Mouse (Mus musculus): ENCODE measurements around the gene Efna3. TPM values are rescaled to one million over a fixed set of nuclear protein-coding genes. Genes with fewer than 3 reads are reported as not detected.
A peak's percentile ranks its signal among the peaks of the same experiment; 100 is the strongest.

The Efna3 gene
- polyA plus RNA-seq, 1 experiment from 2014 or later: 1.1 TPM

GRCm38 (mm10) chr3:89300514-89300913 is 22.3 kb downstream of the Efna3 start:
- WGBS: 61% methylated on average over 2 of the region's 2 CpGs
- Histone ChIP-seq H3K27me3 (ENCODE audit: control insufficient read depth, insufficient read depth, low read length) (0 out of 2 replicates have a peak, but pooled peaks cover 4% of the 10 kb centered on the region), H3K4me3 (ENCODE audit: control insufficient read depth in 1 of 2, insufficient read depth in 1 of 2, low read depth in 1 of 2, low read length in 2 of 2) (no peak overlapping the region), H3K9me3 (ENCODE audit: control insufficient read depth, low read length) (no peaks in the 10 kb centered on the region), H3K36me3 (ENCODE audit: control insufficient read depth, insufficient read depth, low read length) (no peaks in the 10 kb centered on the region), H3K4me1 (ENCODE audit: control insufficient read depth in 2 of 2, insufficient read depth in 2 of 2, low read length in 2 of 2) (peaks cover 5 to 6% of the 10 kb centered on the region in 2 experiments; a peak in 2 of 4 replicates), H3K27ac (replicated peaks in 1 of 2; ENCODE audit: control insufficient read depth in 1 of 2, insufficient read depth in 1 of 2, low read depth in 2 of 2, low read length in 2 of 2) (no peak overlapping the region), H3K4me2 (ENCODE audit: low read length) (peak overlapping the region; percentile 71; the same call in 1 of the 2 replicates), H3K9ac (ENCODE audit: low read length) (no peak overlapping the region)
- no peak for ATAC-seq (ENCODE audit: insufficient number of reproducible peaks, insufficient read depth, low FRiP score, low read depth)

DNA sequence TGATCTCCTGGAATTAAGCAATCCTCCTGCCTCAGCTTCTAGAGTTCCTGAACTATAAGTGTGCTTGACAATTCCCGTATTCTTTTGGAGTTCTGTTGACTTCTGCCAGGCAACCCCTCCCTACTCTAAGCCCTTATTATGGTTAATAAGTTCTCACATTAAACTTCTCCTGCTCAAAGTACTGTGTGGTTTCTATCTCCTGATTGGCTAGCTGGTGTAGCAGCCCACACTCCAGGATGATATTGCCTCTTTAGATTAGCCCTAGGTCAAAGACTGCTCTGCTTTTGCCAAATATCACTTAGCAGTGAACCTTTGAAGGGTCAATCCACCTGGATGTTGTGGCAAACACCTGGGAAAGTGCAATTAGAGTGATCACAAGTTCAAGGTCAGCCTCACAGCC is 22.7 kb downstream of the Efna3 start:
- Histone ChIP-seq H3K4me3 (ENCODE audit: control insufficient read depth in 1 of 2, insufficient read depth in 1 of 2, low read depth in 1 of 2, low read length in 2 of 2) (peak overlapping the region in 1 of 2 experiments; percentile 31; a peak in 2 of 4 replicates), H3K27ac (replicated peaks in 1 of 2; ENCODE audit: control insufficient read depth in 1 of 2, insufficient read depth in 1 of 2, low read depth in 2 of 2, low read length in 2 of 2) (no peak overlapping the region), H3K4me1 (ENCODE audit: control insufficient read depth in 2 of 2, insufficient read depth in 2 of 2, low read length in 2 of 2) (peaks cover 5 to 6% of the 10 kb centered on the region in 2 experiments; a peak in 2 of 4 replicates), H3K27me3 (ENCODE audit: control insufficient read depth, insufficient read depth, low read length) (0 out of 2 replicates have a peak, but pooled peaks cover 4% of the 10 kb centered on the region), H3K9ac (ENCODE audit: low read length) (peak overlapping the region; percentile 63; the same call in 1 of the 2 replicates), H3K9me3 (ENCODE audit: control insufficient read depth, low read length) (no peaks in the 10 kb centered on the region), H3K4me2 (ENCODE audit: low read length) (peak overlapping the region; percentile 71), H3K36me3 (ENCODE audit: control insufficient read depth, insufficient read depth, low read length) (no peaks in the 10 kb centered on the region)
- ATAC-seq (ENCODE audit: insufficient number of reproducible peaks, insufficient read depth, low FRiP score, low read depth): no peak
- whole genome bisulfite sequencing: 46% methylated on average over 1 of the region's 1 CpGs

GRCm38 (mm10) chr3:89299499-89299898 is 23.3 kb downstream of the Efna3 start:
- Histone ChIP-seq H3K9ac (ENCODE audit: low read length) (peak overlapping the region; percentile 63), H3K4me2 (ENCODE audit: low read length) (peak overlapping the region; percentile 71), H3K27ac (replicated peaks in 1 of 2; ENCODE audit: control insufficient read depth in 1 of 2, insufficient read depth in 1 of 2, low read depth in 2 of 2, low read length in 2 of 2) (no peak overlapping the region), H3K9me3 (ENCODE audit: control insufficient read depth, low read length) (no peaks in the 10 kb centered on the region), H3K36me3 (ENCODE audit: control insufficient read depth, insufficient read depth, low read length) (no peaks in the 10 kb centered on the region), H3K4me1 (ENCODE audit: control insufficient read depth in 2 of 2, insufficient read depth in 2 of 2, low read length in 2 of 2) (peaks cover 5 to 6% of the 10 kb centered on the region in 2 experiments; a peak in 2 of 4 replicates), H3K4me3 (ENCODE audit: control insufficient read depth in 1 of 2, insufficient read depth in 1 of 2, low read depth in 1 of 2, low read length in 2 of 2) (peak overlapping the region; percentile 31 to 34), H3K27me3 (ENCODE audit: control insufficient read depth, insufficient read depth, low read length) (0 out of 2 replicates have a peak, but pooled peaks cover 4% of the 10 kb centered on the region)
- no peak for ATAC-seq (ENCODE audit: insufficient number of reproducible peaks, insufficient read depth, low FRiP score, low read depth)
- 3% methylated on average over 14 of the region's 14 CpGs for whole genome bisulfite sequencing

DNA sequence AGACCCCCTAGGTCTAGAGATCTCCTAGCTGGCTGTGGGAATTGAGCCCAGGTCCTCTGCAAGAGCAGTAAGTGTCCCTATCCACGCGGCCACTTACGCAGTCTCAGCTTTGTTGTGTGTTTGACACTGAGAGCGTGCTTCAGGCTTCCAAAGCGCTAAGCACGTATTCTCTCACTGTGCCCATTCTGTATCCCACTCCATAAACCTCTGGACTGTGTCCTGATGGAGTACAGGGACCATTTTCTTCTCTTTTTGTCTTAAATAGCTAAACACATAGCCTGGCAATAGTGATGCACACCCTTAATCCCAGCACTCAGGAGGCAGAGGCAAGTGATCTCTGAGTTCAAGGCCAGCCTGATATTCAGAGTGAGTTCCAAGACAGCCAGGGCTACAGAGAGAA is 23.9 kb downstream of the Efna3 start:
- no peak for ATAC-seq (ENCODE audit: insufficient number of reproducible peaks, insufficient read depth, low FRiP score, low read depth)
- Histone ChIP-seq H3K4me1 (ENCODE audit: control insufficient read depth in 2 of 2, insufficient read depth in 2 of 2, low read length in 2 of 2) (peaks cover 5 to 6% of the 10 kb centered on the region in 2 experiments; a peak in 2 of 4 replicates), H3K9ac (ENCODE audit: low read length) (no peak overlapping the region), H3K36me3 (ENCODE audit: control insufficient read depth, insufficient read depth, low read length) (no peaks in the 10 kb centered on the region), H3K27me3 (ENCODE audit: control insufficient read depth, insufficient read depth, low read length) (0 out of 2 replicates have a peak, but pooled peaks cover 4% of the 10 kb centered on the region), H3K4me3 (ENCODE audit: control insufficient read depth in 1 of 2, insufficient read depth in 1 of 2, low read depth in 1 of 2, low read length in 2 of 2) (no peak overlapping the region), H3K27ac (replicated peaks in 1 of 2; ENCODE audit: control insufficient read depth in 1 of 2, insufficient read depth in 1 of 2, low read depth in 2 of 2, low read length in 2 of 2) (no peak overlapping the region), H3K4me2 (ENCODE audit: low read length) (peak overlapping the region; percentile 71; the same call in 1 of the 2 replicates), H3K9me3 (ENCODE audit: control insufficient read depth, low read length) (no peaks in the 10 kb centered on the region)
- 85% methylated on average over 6 of the region's 6 CpGs for WGBS

GRCm38 (mm10) chr3:89296761-89297396 is 25.9 kb downstream of the Efna3 start:
- Histone ChIP-seq H3K27me3 (ENCODE audit: control insufficient read depth, insufficient read depth, low read length) (0 out of 2 replicates have a peak, but pooled peaks cover 4% of the 10 kb centered on the region), H3K4me3 (ENCODE audit: control insufficient read depth in 1 of 2, insufficient read depth in 1 of 2, low read depth in 1 of 2, low read length in 2 of 2) (no peak overlapping the region), H3K27ac (replicated peaks in 1 of 2; ENCODE audit: control insufficient read depth in 1 of 2, insufficient read depth in 1 of 2, low read depth in 2 of 2, low read length in 2 of 2) (no peak overlapping the region), H3K4me2 (ENCODE audit: low read length) (no peak overlapping the region), H3K9ac (ENCODE audit: low read length) (no peak overlapping the region), H3K9me3 (ENCODE audit: control insufficient read depth, low read length) (no peaks in the 10 kb centered on the region), H3K4me1 (ENCODE audit: control insufficient read depth in 2 of 2, insufficient read depth in 2 of 2, low read length in 2 of 2) (peaks cover 5 to 6% of the 10 kb centered on the region in 2 experiments; a peak in 2 of 4 replicates), H3K36me3 (ENCODE audit: control insufficient read depth, insufficient read depth, low read length) (no peaks in the 10 kb centered on the region)
- ATAC-seq (ENCODE audit: insufficient number of reproducible peaks, insufficient read depth, low FRiP score, low read depth): no peak
- WGBS: 72% methylated on average over 11 of the region's 11 CpGs

DNA sequence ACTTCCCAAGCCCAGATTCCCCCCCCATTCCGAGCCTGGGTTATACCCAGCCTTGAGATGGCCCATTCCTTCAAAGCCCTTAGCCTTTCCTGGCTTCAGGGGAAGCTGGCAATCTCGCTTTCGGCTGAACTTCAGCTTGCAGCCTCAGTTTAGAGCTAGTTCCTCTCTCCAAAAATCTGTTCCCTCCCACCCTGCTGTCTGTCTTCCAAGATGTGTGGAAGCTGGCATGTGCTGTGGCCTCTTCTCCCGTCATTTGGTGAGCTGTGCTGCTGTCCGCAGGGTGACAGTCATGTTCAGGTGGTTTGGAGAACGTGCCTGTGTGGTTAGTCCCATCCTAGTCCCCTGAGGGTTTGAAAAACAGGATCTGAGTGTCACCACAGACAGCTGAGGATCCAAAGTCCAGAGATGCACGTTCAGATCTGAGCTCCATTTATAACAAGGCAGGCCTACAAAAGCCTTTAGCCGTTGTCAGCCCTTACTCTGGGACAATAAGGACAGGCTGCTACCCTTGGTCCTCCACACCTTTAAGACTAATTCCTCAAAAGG is 27.0 kb downstream of the Efna3 start:
- 77% methylated on average over 8 of the region's 8 CpGs for WGBS
- H3K4me1 ChIP-seq (ENCODE audit: control insufficient read depth in 2 of 2, insufficient read depth in 2 of 2, low read length in 2 of 2): peaks cover 5 to 6% of the 10 kb centered on the region in 2 experiments; a peak in 2 of 4 replicates

DNA sequence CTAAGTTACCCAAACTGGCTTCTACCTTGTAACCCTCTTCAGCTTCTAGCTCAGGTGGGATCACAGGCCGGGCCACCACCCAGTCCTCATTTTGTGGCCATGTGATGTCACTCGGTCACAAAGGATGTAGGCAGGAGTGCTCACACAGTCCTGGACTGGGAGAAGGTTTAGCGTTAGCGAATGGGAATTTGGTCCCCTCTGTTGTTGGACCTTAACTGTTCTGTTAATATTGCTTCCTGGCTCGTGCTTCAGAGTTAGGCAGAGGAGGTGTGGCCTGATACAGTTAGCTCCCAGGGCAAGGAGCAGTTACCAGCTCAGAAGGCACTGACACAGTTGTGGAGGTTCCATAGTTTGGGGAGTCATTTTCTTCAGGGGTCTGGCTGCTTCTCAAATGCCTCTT is 28.6 kb downstream of the Efna3 start:
- Histone ChIP-seq H3K27me3 (ENCODE audit: control insufficient read depth, insufficient read depth, low read length) (no peaks in the 10 kb centered on the region), H3K27ac (replicated peaks in 1 of 2; ENCODE audit: control insufficient read depth in 1 of 2, insufficient read depth in 1 of 2, low read depth in 2 of 2, low read length in 2 of 2) (no peak overlapping the region), H3K4me1 (ENCODE audit: control insufficient read depth in 2 of 2, insufficient read depth in 2 of 2, low read length in 2 of 2) (peaks cover 0 to 3% of the 10 kb centered on the region in 2 experiments; a peak in 1 of 4 replicates), H3K4me2 (ENCODE audit: low read length) (no peak overlapping the region), H3K36me3 (ENCODE audit: control insufficient read depth, insufficient read depth, low read length) (no peaks in the 10 kb centered on the region), H3K9ac (ENCODE audit: low read length) (no peak overlapping the region), H3K9me3 (ENCODE audit: control insufficient read depth, low read length) (no peaks in the 10 kb centered on the region), H3K4me3 (ENCODE audit: control insufficient read depth in 1 of 2, insufficient read depth in 1 of 2, low read depth in 1 of 2, low read length in 2 of 2) (no peak overlapping the region)
- 78% methylated on average over 5 of the region's 5 CpGs for WGBS
- ATAC-seq (ENCODE audit: insufficient number of reproducible peaks, insufficient read depth, low FRiP score, low read depth): no peak

More for the DNA sequence above, 27.0 kb downstream of the Efna3 start:
- Histone ChIP-seq H3K36me3 (ENCODE audit: control insufficient read depth, insufficient read depth, low read length) (no peaks in the 10 kb centered on the region), H3K9ac (ENCODE audit: low read length) (no peak overlapping the region), H3K4me3 (ENCODE audit: control insufficient read depth in 1 of 2, insufficient read depth in 1 of 2, low read depth in 1 of 2, low read length in 2 of 2) (no peak overlapping the region), H3K9me3 (ENCODE audit: control insufficient read depth, low read length) (no peaks in the 10 kb centered on the region), H3K4me2 (ENCODE audit: low read length) (no peak overlapping the region), H3K27me3 (ENCODE audit: control insufficient read depth, insufficient read depth, low read length) (0 out of 2 replicates have a peak, but pooled peaks cover 4% of the 10 kb centered on the region), H3K27ac (replicated peaks in 1 of 2; ENCODE audit: control insufficient read depth in 1 of 2, insufficient read depth in 1 of 2, low read depth in 2 of 2, low read length in 2 of 2) (no peak overlapping the region)
- no peak for ATAC-seq (ENCODE audit: insufficient number of reproducible peaks, insufficient read depth, low FRiP score, low read depth)
